Mouse (Mus musculus): ENCODE measurements around the gene Gm10638. TPM values are rescaled to one million over a fixed set of nuclear protein-coding genes. Genes with fewer than 3 reads are reported as not detected.

Gm10638 gene
- total RNA-seq, 4 experiments from 2014 or later, result 1.7 to 3.0 (median 2.3) TPM

GRCm38 (mm10) chr8:86735446-86736111, 9.9 kb upstream of the Gm10638 start:
- DNase-seq (ENCODE audit: low spot score in 2 of 2), result no peak

- DNase-seq (ENCODE audit: low spot score in 2 of 2), result no peak
Observed at GRCm38 (mm10) chr8:86740899-86741298, 4.6 kb upstream of the Gm10638 start.

- DNase-seq (ENCODE audit: low spot score in 2 of 2), result no peak
Observed at GRCm38 (mm10) chr8:86741627-86742026, 3.9 kb upstream of the Gm10638 start.

- no peak for DNase-seq (ENCODE audit: low spot score in 2 of 2)
Observed at GRCm38 (mm10) chr8:86742605-86743345, 2.7 kb upstream of the Gm10638 start.

- no peak for DNase-seq (ENCODE audit: low spot score in 2 of 2)
Observed at GRCm38 (mm10) chr8:86744313-86745220, 932 bp upstream of the Gm10638 start.

- peak; percentile 78 to 92 for DNase-seq (ENCODE audit: low spot score in 2 of 2)
Observed at GRCm38 (mm10) chr8:86745935-86746441, 489 bp downstream of the Gm10638 start.

- DNase-seq (ENCODE audit: low spot score in 2 of 2), result no peak
Observed at GRCm38 (mm10) chr8:86746511-86746910, 1.0 kb downstream of the Gm10638 start.

GRCm38 (mm10) chr8:86749842-86750241, 4.3 kb downstream of the Gm10638 start:
- no peak for DNase-seq (ENCODE audit: low spot score in 2 of 2)

- peak; percentile 38 to 48 for DNase-seq (ENCODE audit: low spot score in 2 of 2)
Observed at GRCm38 (mm10) chr8:86756948-86757733, 11.6 kb downstream of the Gm10638 start.

- no peak for DNase-seq (ENCODE audit: low spot score in 2 of 2)
Observed at GRCm38 (mm10) chr8:86758651-86759050, 13.2 kb downstream of the Gm10638 start.

- DNase-seq (ENCODE audit: low spot score in 2 of 2), result no peak
Observed at GRCm38 (mm10) chr8:86759090-86759491, 13.6 kb downstream of the Gm10638 start.

GRCm38 (mm10) chr8:86760746-86761145, 15.2 kb downstream of the Gm10638 start:
- no peak for DNase-seq (ENCODE audit: low spot score in 2 of 2)

- DNase-seq (ENCODE audit: low spot score in 2 of 2), result no peak
Observed at GRCm38 (mm10) chr8:86762806-86763205, 17.3 kb downstream of the Gm10638 start.

GRCm38 (mm10) chr8:86765155-86765554, 19.7 kb downstream of the Gm10638 start:
- no peak for DNase-seq (ENCODE audit: low spot score in 2 of 2)

- no peak for DNase-seq (ENCODE audit: low spot score in 2 of 2)
Observed at GRCm38 (mm10) chr8:86765669-86766068, 20.2 kb downstream of the Gm10638 start.

- DNase-seq (ENCODE audit: low spot score in 2 of 2), result peak in 1 of 2 experiments; percentile 27
Observed at GRCm38 (mm10) chr8:86766548-86767211, 21.2 kb downstream of the Gm10638 start.

GRCm38 (mm10) chr8:86768499-86768898, 23.0 kb downstream of the Gm10638 start:
- peak; percentile 24 to 53 for DNase-seq (ENCODE audit: low spot score in 2 of 2)

- DNase-seq (ENCODE audit: low spot score in 2 of 2), result no peak
Observed at GRCm38 (mm10) chr8:86769945-86770715, 24.6 kb downstream of the Gm10638 start.

- DNase-seq (ENCODE audit: low spot score in 2 of 2), result no peak
Observed at GRCm38 (mm10) chr8:86779207-86779606, 33.7 kb downstream of the Gm10638 start.
